Mouse (Mus musculus) limb, embryonic 14.5 days (tissue): ENCODE measurements around the gene Psmd13. TPM values are rescaled to one million over a fixed set of nuclear protein-coding genes. Genes with fewer than 3 reads are reported as not detected.

Experiments used
- ATAC-seq: fragments of 200-750 bp; cut with Nextera tagmentation; 2 replicates; pipeline ENCODE4 v1.8.0; 2017; ENCODE audit warnings: low read depth, moderate number of reproducible peaks, moderate TSS enrichment; ENCODE audit not compliant: low FRiP score
- DNase-seq: peaks from one replicate; pipeline ENCODE4 v3.0.0-alpha.2; 2015; ENCODE audit warnings: low spot score
- H3K27ac ChIP-seq: fragments of 300-500 bp; sonication (generic); replicated peaks from 2 replicates; pipeline ENCODE4 v1.5.1; 2014; ENCODE audit warnings: low read depth, mild to moderate bottlenecking, low read length, moderate library complexity, mixed read lengths
- H3K27me3 ChIP-seq: fragments of 300-500 bp; sonication (generic); 2 replicates; pipeline ENCODE4 v1.6.1; 2014; ENCODE audit warnings: low read length, mixed read lengths; ENCODE audit not compliant: control insufficient read depth, insufficient read depth
- H3K36me3 ChIP-seq: fragments of 300-500 bp; sonication (generic); 2 replicates; pipeline ENCODE4 v1.6.1; 2014; ENCODE audit warnings: mild to moderate bottlenecking, low read length, moderate library complexity, mixed read lengths; ENCODE audit not compliant: control insufficient read depth, insufficient read depth
- H3K4me1 ChIP-seq: fragments of 300-500 bp; sonication (generic); 2 replicates; pipeline ENCODE4 v1.6.1; 2014; ENCODE audit warnings: antibody characterized with exemption, low read length, mixed read lengths; ENCODE audit not compliant: control insufficient read depth, insufficient read depth
- H3K4me2 ChIP-seq: fragments of 300-500 bp; sonication (generic); replicated peaks from 2 replicates; pipeline ENCODE4 v1.6.1; 2014; ENCODE audit warnings: low read depth, mild to moderate bottlenecking, low read length, moderate library complexity; ENCODE audit not compliant: severe bottlenecking
- H3K4me3 ChIP-seq: fragments of 300-500 bp; sonication (generic); replicated peaks from 2 replicates; pipeline ENCODE4 v1.5.1; 2014; ENCODE audit warnings: low read length
- H3K9ac ChIP-seq: fragments of 300-500 bp; sonication (generic); 2 replicates; pipeline ENCODE4 v1.6.1; 2014; ENCODE audit warnings: mild to moderate bottlenecking, low read depth, low read length, moderate library complexity; ENCODE audit not compliant: severe bottlenecking
- H3K9me3 ChIP-seq: fragments of 300-500 bp; sonication (generic); 2 replicates; pipeline ENCODE4 v1.6.1; 2016; ENCODE audit warnings: low read length; ENCODE audit not compliant: control insufficient read depth
- POLR2A ChIP-seq: fragments of 200-500 bp; IDR thresholded peaks from 2 replicates; pipeline ENCODE4 v1.8.0; 2012; ENCODE audit warnings: inconsistent platforms, mild to moderate bottlenecking, moderate library complexity, borderline replicate concordance; ENCODE audit not compliant: insufficient read depth, insufficient read length; ENCODE audit errors: extremely low read depth
- WGBS: fragments of 180-500 bp; shearing (Covaris S2); extraction: QIAGEN DNeasy Blood & Tissue Kit; methylation state at CpG from one replicate; pipeline ENCODE4 v1.1.7; 2014; 5-methylcytosine and 5-hydroxymethylcytosine counted together
- polyA plus RNA-seq, 2 experiments: library from polyadenylated mRNA; depleted of rRNA in 1 of 2; stranded (reverse) in 1 of 2; unstranded in 1 of 2; fragments of >200 nt; fragmentation: Nextera tagmentation in 1 of 2; extraction: Ambion mirVana in 1 of 2; gene quantifications; 2 replicates each; pipeline versions ENCODE4 v1.2.1 to v1.2.3; 2012 to 2014

Psmd13 gene
- polyA plus RNA-seq, 2 experiments: 113 to 133 TPM

- Histone ChIP-seq H3K9me3 (no peaks in the 10 kb centered on the region), H3K36me3 (0 out of 2 replicates have a peak, but pooled peaks cover 4% of the 10 kb centered on the region), H3K4me3 (no peak overlapping the region), H3K4me1 (no peaks in the 10 kb centered on the region), H3K27ac (no peak overlapping the region), H3K27me3 (peaks cover 7% of the 10 kb centered on the region; the same call in 1 of the 2 replicates), H3K9ac (no peak overlapping the region), H3K4me2 (no peak overlapping the region)
- no peak for TF ChIP-seq POLR2A
- DNase-seq (no peak), ATAC-seq (no peak)
- WGBS: 59% methylated on average over 4 of the region's 4 CpGs
Observed at GRCm38 (mm10) chr7:140845683-140846082, 36.1 kb upstream of the Psmd13 start.

GRCm38 (mm10) chr7:140846676-140847075 is 35.1 kb upstream of the Psmd13 start:
- Histone ChIP-seq H3K4me3 (no peak overlapping the region), H3K27me3 (0 out of 2 replicates have a peak, but pooled peaks cover 2% of the 10 kb centered on the region), H3K4me2 (no peak overlapping the region), H3K4me1 (no peaks in the 10 kb centered on the region), H3K27ac (no peak overlapping the region), H3K9me3 (no peaks in the 10 kb centered on the region), H3K9ac (no peak overlapping the region), H3K36me3 (peaks cover 11% of the 10 kb centered on the region)
- WGBS: 81% methylated on average over 10 of the region's 10 CpGs
- no peak for ATAC-seq
- DNase-seq: no peak
- no peak for TF ChIP-seq POLR2A

GRCm38 (mm10) chr7:140847755-140848580 is 33.8 kb upstream of the Psmd13 start, which contains the start of gene Odf3:
Gene Odf3 (plus strand): TSS chr7:140847805.
- Histone ChIP-seq H3K27me3 (no peaks in the 10 kb centered on the region), H3K9me3 (no peaks in the 10 kb centered on the region), H3K4me3 (no peak within 1 kb of the TSS), H3K36me3 (peaks cover 24% of the 10 kb centered on the region), H3K4me2 (no peak within 1 kb of the TSS), H3K9ac (no peak within 1 kb of the TSS), H3K4me1 (no peaks in the 10 kb centered on the region), H3K27ac (no peak within 1 kb of the TSS)
- ATAC-seq (no peak), DNase-seq (peak; percentile 45)
- WGBS: 68% methylated on average over 11 of the region's 11 CpGs
- no peak for TF ChIP-seq POLR2A

- Histone ChIP-seq H3K4me2 (no peak overlapping the region), H3K4me1 (no peaks in the 10 kb centered on the region), H3K9ac (no peak overlapping the region), H3K9me3 (no peaks in the 10 kb centered on the region), H3K36me3 (peaks cover 31% of the 10 kb centered on the region), H3K27me3 (no peaks in the 10 kb centered on the region), H3K4me3 (no peak overlapping the region), H3K27ac (no peak overlapping the region)
- no peak for TF ChIP-seq POLR2A
- ATAC-seq: no peak
- whole genome bisulfite sequencing: 86% methylated on average over 10 of the region's 10 CpGs
- DNase-seq: no peak
Observed at GRCm38 (mm10) chr7:140848591-140848990, 33.2 kb upstream of the Psmd13 start.

GRCm38 (mm10) chr7:140851916-140852315 is 29.9 kb upstream of the Psmd13 start:
- H3K4me1 ChIP-seq: peaks cover 6% of the 10 kb centered on the region
- no peak overlapping the region for H3K27ac ChIP-seq
- no peaks in the 10 kb centered on the region for H3K9me3 ChIP-seq
- ATAC-seq: no peak
- H3K4me2 ChIP-seq: no peak overlapping the region
- TF ChIP-seq POLR2A: no peak
- no peak for DNase-seq
- no peak overlapping the region for H3K9ac ChIP-seq
- no peak overlapping the region for H3K4me3 ChIP-seq
- no peaks in the 10 kb centered on the region for H3K27me3 ChIP-seq
- H3K36me3 ChIP-seq: peaks cover 42% of the 10 kb centered on the region
- WGBS: 95% methylated on average over 4 of the region's 4 CpGs

- Histone ChIP-seq H3K4me3 (no peak overlapping the region), H3K9me3 (no peaks in the 10 kb centered on the region)
- 85% methylated on average over 9 of the region's 9 CpGs for WGBS
Observed at GRCm38 (mm10) chr7:140853386-140853785, 28.4 kb upstream of the Psmd13 start.

More at GRCm38 (mm10) chr7:140853386-140853785, 28.4 kb upstream of the Psmd13 start:
- H3K36me3 ChIP-seq: peaks cover 42% of the 10 kb centered on the region
- H3K27me3 ChIP-seq: no peaks in the 10 kb centered on the region
- no peak overlapping the region for H3K27ac ChIP-seq
- H3K9ac ChIP-seq: no peak overlapping the region
- ATAC-seq (no peak), DNase-seq (no peak)
- no peak overlapping the region for H3K4me2 ChIP-seq
- no peak for TF ChIP-seq POLR2A
- peaks cover 14% of the 10 kb centered on the region for H3K4me1 ChIP-seq
